Mouse (Mus musculus) megakaryocyte, embryonic 14.5 days (primary cell): ENCODE data around the gene Por.

ENCODE experiments used
- FLI1 ChIP-seq: IDR thresholded peaks from 2 replicates; pipeline ENCODE4 v1.6.1; 2012; ENCODE audit warnings: low read length, inconsistent platforms, mixed read lengths
- GATA1 ChIP-seq: IDR thresholded peaks from 3 replicates; pipeline ENCODE4 v1.6.1; 2012; ENCODE audit warnings: mixed read lengths, low read length, inconsistent platforms, borderline replicate concordance

DNA sequence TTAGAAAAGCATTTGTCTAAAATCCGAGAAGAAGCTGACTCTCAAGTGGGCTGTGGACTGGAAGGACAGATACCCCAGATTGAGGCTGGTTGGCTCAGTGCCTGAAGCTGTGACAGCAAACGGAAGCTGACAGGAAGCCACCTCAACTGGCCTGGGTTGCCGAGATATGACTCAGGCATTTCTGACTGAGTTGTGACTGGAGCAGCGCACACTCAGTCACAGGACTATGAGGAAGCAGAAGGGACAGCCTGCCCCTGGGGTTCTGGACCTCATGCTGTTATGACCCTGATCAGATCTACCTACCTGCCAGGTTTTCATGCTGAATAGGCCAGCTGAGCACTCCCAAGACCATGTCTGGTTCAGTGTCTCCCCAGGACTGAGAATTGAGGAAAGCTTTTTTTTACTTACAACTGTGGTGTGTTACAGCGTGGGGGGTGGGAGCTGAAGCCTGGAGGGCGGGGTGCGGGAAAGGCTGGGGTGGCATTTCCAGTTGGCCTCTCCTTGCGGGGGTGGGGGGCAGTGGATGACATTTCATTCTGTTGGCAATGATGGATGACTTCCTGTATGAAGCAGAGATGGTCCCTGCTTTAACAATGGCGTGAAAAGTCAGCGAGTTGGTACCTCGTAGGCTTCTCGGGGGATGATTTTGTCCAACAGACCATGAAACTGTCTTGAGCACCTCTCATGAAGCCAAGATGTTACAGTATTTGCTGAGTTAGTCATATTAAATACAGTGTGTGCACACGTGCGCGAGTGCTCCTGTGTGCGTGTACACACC lies 43.8 kb downstream of the Por start:
- peak; percentile 91 for TF ChIP-seq FLI1
- TF ChIP-seq GATA1: peak; percentile 96
